Mouse (Mus musculus) erythroblast, embryonic 14.5 days (primary cell): Measurements from ENCODE around the gene 4933400A11Rik.

Experiments used
- GATA1 ChIP-seq: IDR thresholded peaks from 2 replicates; pipeline ENCODE4 v1.6.1; 2012; ENCODE audit warnings: low read length, inconsistent platforms, mixed read lengths
- TAL1 ChIP-seq: IDR thresholded peaks from 3 replicates; pipeline ENCODE4 v1.6.1; 2012; ENCODE audit warnings: low read length, inconsistent platforms, mixed read lengths

GRCm38 (mm10) chrX:169794421-169794820 lies 15.0 kb upstream of the 4933400A11Rik start:
- no peak for TF ChIP-seq GATA1
- TF ChIP-seq TAL1: no peak
